Mouse (Mus musculus) ES-Bruce4 (cell line): Measurements from ENCODE around the gene Tas1r1. TPM values are rescaled to one million over a fixed set of nuclear protein-coding genes. Genes with fewer than 3 reads are reported as not detected.

Experiments
- H3K27ac ChIP-seq: 2 replicates; pipeline ENCODE4 v1.5.1; 2012; ENCODE audit warnings: low read length, inconsistent platforms; ENCODE audit not compliant: insufficient read depth
- H3K27me3 ChIP-seq: 2 replicates; pipeline ENCODE4 v1.6.1; 2012; ENCODE audit warnings: mild to moderate bottlenecking, low read length, inconsistent platforms; ENCODE audit not compliant: control insufficient read depth, poor library complexity, insufficient read depth, severe bottlenecking
- H3K36me3 ChIP-seq: 2 replicates; pipeline ENCODE4 v1.6.1; 2012; ENCODE audit warnings: inconsistent platforms, mild to moderate bottlenecking, low read length, moderate library complexity; ENCODE audit not compliant: control insufficient read depth, poor library complexity, insufficient read depth, severe bottlenecking
- H3K4me1 ChIP-seq: one replicate; pipeline ENCODE4 v1.8.1; 2011; ENCODE audit warnings: low read length; ENCODE audit not compliant: control insufficient read depth, insufficient read depth
- H3K4me3 ChIP-seq: 2 replicates; pipeline ENCODE4 v1.5.1; 2011; ENCODE audit warnings: low read depth, mild to moderate bottlenecking, low read length
- H3K9ac ChIP-seq: 2 replicates; pipeline ENCODE4 v1.6.1; 2012; ENCODE audit warnings: low read depth, mild to moderate bottlenecking, inconsistent platforms; ENCODE audit not compliant: poor library complexity, severe bottlenecking
- H3K9me3 ChIP-seq: replicated peaks from 2 replicates; pipeline ENCODE4 v1.6.1; 2012; ENCODE audit warnings: mild to moderate bottlenecking, low read length, inconsistent platforms; ENCODE audit not compliant: control insufficient read depth, poor library complexity, insufficient read depth, severe bottlenecking
- CTCF ChIP-seq: IDR thresholded peaks from one replicate; pipeline ENCODE4 v1.8.1; 2011; ENCODE audit warnings: low read depth, low read length
- EP300 ChIP-seq: IDR thresholded peaks from 2 replicates; pipeline ENCODE4 v1.6.1; 2011; ENCODE audit warnings: low read depth, low read length; ENCODE audit not compliant: insufficient read depth
- POLR2A ChIP-seq: IDR thresholded peaks from one replicate; pipeline ENCODE4 v1.8.1; 2011; ENCODE audit warnings: low read length; ENCODE audit not compliant: insufficient read depth
- polyA plus RNA-seq: library from polyadenylated mRNA; stranded (reverse); fragments of >200 nt; gene quantifications from 2 replicates; pipeline ENCODE4 v1.2.4, GENCODE M21; 2011; ENCODE audit warnings: low read depth; ENCODE audit not compliant: missing spikeins, insufficient read depth, insufficient read length

The Tas1r1 gene
- polyA plus RNA-seq, 1 experiment: 0.55 TPM

DNA sequence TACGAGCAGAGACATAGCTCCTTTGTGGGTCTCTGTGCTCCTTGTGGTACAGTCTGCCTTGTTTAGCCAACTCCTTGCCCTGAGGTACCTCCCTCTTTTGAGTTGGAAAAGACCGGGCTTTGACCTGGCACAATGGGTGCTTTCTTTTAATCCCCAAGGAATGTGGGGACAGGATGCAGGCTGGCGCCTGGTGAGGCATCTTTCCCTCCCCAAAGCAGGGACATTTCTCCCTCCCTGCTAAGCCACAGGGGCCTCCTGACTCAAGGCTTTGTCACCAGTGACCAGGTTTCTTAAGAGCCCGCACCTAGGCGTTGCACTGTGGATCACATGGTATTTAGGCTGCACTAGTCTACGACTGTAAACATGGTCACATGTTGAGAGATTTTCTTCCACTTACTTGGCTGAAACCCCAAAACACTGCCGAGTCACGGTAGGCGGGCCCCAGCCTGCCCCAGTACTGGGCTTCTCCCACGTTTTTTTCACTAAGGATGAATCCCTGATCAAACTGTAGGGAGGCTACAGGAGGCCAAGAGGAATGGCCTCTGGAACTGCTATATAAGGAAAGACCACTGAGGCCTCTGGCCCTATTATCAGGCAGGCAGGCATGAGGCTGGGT is 28.2 kb downstream of the Tas1r1 start:
- H3K9ac ChIP-seq: peak overlapping the region; percentile 69
- H3K27ac ChIP-seq: no peak overlapping the region
- no peaks in the 10 kb centered on the region for H3K9me3 ChIP-seq
- H3K27me3 ChIP-seq: no peaks in the 10 kb centered on the region
- TF ChIP-seq CTCF (no peak), POLR2A (no peak), EP300 (no peak)
- H3K36me3 ChIP-seq: peaks cover 25% of the 10 kb centered on the region
- H3K4me1 ChIP-seq: no peaks in the 10 kb centered on the region
- H3K4me3 ChIP-seq: peak overlapping the region; percentile 93

DNA sequence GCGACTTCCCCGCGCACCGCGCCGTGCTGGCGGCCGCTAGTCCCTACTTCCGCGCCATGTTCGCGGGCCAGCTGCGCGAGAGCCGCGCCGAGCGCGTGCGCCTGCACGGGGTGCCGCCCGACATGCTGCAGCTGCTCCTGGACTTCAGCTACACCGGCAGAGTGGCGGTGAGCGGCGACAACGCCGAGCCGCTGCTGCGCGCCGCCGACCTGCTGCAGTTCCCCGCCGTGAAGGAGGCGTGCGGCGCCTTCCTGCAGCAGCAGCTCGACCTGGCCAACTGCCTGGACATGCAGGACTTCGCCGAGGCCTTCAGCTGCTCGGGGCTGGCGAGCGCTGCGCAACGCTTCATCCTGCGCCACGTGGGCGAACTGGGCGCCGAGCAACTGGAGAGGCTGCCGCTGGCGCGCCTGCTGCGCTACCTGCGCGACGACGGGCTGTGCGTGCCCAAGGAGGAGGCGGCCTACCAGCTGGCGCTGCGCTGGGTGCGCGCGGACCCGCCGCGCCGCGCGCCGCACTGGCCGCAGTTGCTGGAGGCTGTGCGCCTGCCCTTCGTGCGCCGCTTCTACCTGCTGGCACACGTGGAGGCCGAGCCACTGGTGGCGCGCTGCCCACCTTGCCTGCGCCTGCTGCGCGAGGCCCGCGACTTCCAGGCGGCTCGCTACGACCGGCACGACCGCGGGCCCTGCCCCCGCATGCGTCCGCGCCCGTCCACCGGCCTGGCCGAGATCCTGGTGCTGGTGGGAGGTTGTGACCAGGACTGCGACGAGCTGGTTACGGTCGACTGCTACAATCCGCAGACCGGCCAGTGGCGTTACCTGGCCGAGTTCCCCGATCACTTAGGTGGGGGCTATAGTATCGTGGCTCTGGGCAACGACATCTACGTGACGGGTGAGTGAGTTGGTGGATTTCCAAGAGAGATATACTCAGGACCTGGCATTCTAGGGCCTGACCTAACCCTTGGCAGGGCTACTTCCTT is 29.0 kb downstream of the Tas1r1 start:
- H3K27me3 ChIP-seq: no peaks in the 10 kb centered on the region
- H3K4me3 ChIP-seq: peak overlapping the region; percentile 93
- TF ChIP-seq CTCF (no peak), POLR2A (no peak), EP300 (no peak)
- no peak overlapping the region for H3K27ac ChIP-seq
- peaks cover 23% of the 10 kb centered on the region for H3K36me3 ChIP-seq
- no peaks in the 10 kb centered on the region for H3K9me3 ChIP-seq
- peak overlapping the region; percentile 69 for H3K9ac ChIP-seq
- H3K4me1 ChIP-seq: no peaks in the 10 kb centered on the region

DNA sequence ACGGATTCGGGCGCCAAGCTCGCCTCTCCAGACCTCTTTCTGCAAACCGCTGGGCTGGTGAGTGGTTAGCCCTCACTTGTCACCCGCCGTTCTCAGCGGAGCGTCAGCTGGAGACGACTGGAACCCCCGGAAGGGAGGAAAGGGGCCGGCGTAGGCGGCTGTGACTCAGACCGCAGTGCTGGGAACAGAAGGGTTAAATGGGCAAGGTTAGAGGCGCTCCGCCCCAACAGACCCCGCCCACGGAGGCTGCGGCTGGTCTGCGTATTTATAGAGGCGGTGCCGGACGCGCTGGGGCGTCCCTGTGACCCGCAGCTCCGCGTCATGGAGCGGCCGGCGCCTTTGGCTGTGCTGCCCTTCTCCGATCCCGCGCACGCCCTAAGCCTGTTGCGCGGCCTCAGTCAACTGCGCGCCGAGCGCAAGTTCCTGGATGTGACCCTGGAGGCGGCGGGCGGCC is 29.7 kb downstream of the Tas1r1 start, which contains the start of gene Klhl21:
Klhl21 (plus strand) TSS at position 182 of the 454 bp plus-strand sequence.
- H3K4me3 ChIP-seq: peak within 1 kb of the TSS; percentile 93
- H3K4me1 ChIP-seq: no peaks in the 10 kb centered on the region
- H3K36me3 ChIP-seq: peaks cover 16% of the 10 kb centered on the region
- no peaks in the 10 kb centered on the region for H3K27me3 ChIP-seq
- H3K9me3 ChIP-seq: no peaks in the 10 kb centered on the region
- peak within 1 kb of the TSS; percentile 69 for H3K9ac ChIP-seq
- TF ChIP-seq POLR2A (peak; percentile 94), CTCF (no peak)
- H3K27ac ChIP-seq: peak within 1 kb of the TSS; percentile 71; the same call in 1 of the 2 replicates

DNA sequence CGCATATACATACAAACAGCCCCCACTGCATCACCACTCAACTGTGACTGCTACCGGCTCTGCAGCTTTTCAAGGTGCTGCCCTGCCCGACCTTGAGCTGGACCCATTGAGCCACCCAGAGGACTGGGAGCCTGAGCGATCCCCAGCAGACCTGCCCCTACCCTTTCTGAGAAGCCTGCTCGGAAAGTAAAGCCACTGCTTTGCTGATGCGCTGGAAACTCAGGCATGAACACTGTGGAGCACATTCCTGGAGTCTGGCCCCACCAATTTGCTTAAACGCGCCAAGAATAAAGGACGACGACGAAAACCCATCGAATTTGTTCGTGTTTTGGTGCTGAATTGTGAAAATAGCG is 30.2 kb downstream of the Tas1r1 start:
- H3K27ac ChIP-seq: no peak overlapping the region
- H3K9me3 ChIP-seq: no peaks in the 10 kb centered on the region
- H3K4me3 ChIP-seq: peak overlapping the region; percentile 65
- H3K4me1 ChIP-seq: no peaks in the 10 kb centered on the region
- peaks cover 12% of the 10 kb centered on the region for H3K36me3 ChIP-seq
- H3K9ac ChIP-seq: peak overlapping the region; percentile 69
- no peaks in the 10 kb centered on the region for H3K27me3 ChIP-seq
- TF ChIP-seq CTCF (no peak), POLR2A (no peak), EP300 (no peak)

DNA sequence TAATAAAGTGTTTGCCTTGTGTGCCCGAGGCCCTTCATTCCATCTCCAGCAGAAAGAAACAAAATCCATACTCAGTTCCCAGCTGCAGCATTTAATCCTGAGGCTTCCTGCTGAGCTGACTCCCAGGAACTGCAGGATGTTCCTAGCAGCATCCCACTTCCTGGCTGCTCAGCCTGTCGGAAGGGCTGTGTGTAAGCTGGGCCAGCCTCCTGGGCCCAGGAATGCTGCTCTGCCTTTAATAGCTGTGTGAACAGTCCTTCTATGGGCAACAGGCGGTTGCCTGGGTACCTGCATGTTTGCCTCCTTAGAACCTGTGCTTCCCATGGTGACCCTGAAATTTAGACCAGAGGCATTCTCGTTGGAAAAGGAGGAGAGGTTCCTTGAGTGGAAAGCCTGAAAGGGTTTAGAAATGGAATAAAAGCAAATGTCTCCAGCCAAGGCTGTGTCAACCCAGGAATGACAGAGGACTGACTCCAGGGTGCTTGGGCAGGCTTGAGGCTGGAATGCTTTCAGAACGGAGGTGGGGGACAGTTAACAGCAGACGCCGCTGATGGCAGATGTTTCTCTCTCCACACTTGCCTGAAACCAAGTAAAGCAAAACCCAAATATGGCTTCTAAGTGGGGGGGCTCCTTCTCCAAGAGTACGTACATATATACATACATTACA is 30.8 kb downstream of the Tas1r1 start:
- peaks cover 7% of the 10 kb centered on the region for H3K36me3 ChIP-seq
- H3K27ac ChIP-seq: peak overlapping the region; percentile 71
- peak overlapping the region; percentile 69; the same call in 1 of the 2 replicates for H3K9ac ChIP-seq
- no peaks in the 10 kb centered on the region for H3K27me3 ChIP-seq
- peak overlapping the region; percentile 65 for H3K4me3 ChIP-seq
- H3K4me1 ChIP-seq: no peaks in the 10 kb centered on the region
- TF ChIP-seq POLR2A (no peak), EP300 (peak; percentile 55; the same call in 1 of the 2 replicates)
- no peaks in the 10 kb centered on the region for H3K9me3 ChIP-seq
